In genomic region chr2:129174474-129174873, GRCm38 (mm10) we compare ENCODE assay signal across 8 mouse cellular contexts. TPM values are rescaled to one million over a fixed set of nuclear protein-coding genes. Genes with fewer than 3 reads are reported as not detected.
DNase-seq lines count a peak whose midpoint lies in the region; ATAC-seq and TF ChIP-seq lines count a peak whose summit lies in the region.

No protein-coding gene starts in this region.

- no peak overlapping the region for H3ac ChIP-seq in myocyte (ENCODE audit: control insufficient read depth, insufficient read length)

- TF ChIP-seq CTCF in midbrain, postnatal 0 days (IDR thresholded peaks at IDR 0.05) = peak; percentile 73
- TF ChIP-seq CTCF in hindbrain, postnatal 0 days (IDR thresholded peaks at IDR 0.05; ENCODE audit: low read depth) = peak; percentile 81

- no peak overlapping the region for H3K4me2 ChIP-seq in midbrain, postnatal 0 days (ENCODE audit: low read depth, low read length, poor library complexity, severe bottlenecking)
- no peak overlapping the region for H3K4me2 ChIP-seq in midbrain, embryonic 11.5 days
- H3K4me2 ChIP-seq in hindbrain, postnatal 0 days (ENCODE audit: low read depth, low read length) = no peak overlapping the region
- H3K4me2 ChIP-seq in myocyte (ENCODE audit: low read depth) = peak overlapping the region; percentile 71

- no peaks in the 10 kb centered on the region for H3K79me2 ChIP-seq in myocyte (ENCODE audit: control insufficient read depth, insufficient read depth)

- no peaks in the 10 kb centered on the region for H3K9me3 ChIP-seq in midbrain, postnatal 0 days (ENCODE audit: low read length)
- H3K9me3 ChIP-seq in midbrain, embryonic 11.5 days (ENCODE audit: control insufficient read depth, low read length) = no peaks in the 10 kb centered on the region
- H3K9me3 ChIP-seq in hindbrain, postnatal 0 days (ENCODE audit: low read length) = no peaks in the 10 kb centered on the region

- H3K27me3 ChIP-seq in midbrain, postnatal 0 days (ENCODE audit: insufficient read depth, low read length) = no peaks in the 10 kb centered on the region
- no peaks in the 10 kb centered on the region for H3K27me3 ChIP-seq in midbrain, embryonic 11.5 days (ENCODE audit: control insufficient read depth, insufficient read depth, low read length)
- H3K27me3 ChIP-seq in hindbrain, postnatal 0 days (ENCODE audit: insufficient read depth, low read length) = no peaks in the 10 kb centered on the region
- H3K27me3 ChIP-seq in myocyte (ENCODE audit: control insufficient read depth, insufficient read depth, insufficient read length) = no peaks in the 10 kb centered on the region

- H3K36me3 ChIP-seq in midbrain, postnatal 0 days (ENCODE audit: insufficient read depth, low read length) = no peaks in the 10 kb centered on the region
- H3K36me3 ChIP-seq in midbrain, embryonic 11.5 days (ENCODE audit: control insufficient read depth, insufficient read depth, low read length) = no peaks in the 10 kb centered on the region
- no peaks in the 10 kb centered on the region for H3K36me3 ChIP-seq in hindbrain, postnatal 0 days (ENCODE audit: insufficient read depth, low read length)
- H3K36me3 ChIP-seq in myocyte (ENCODE audit: control insufficient read depth, insufficient read depth) = no peaks in the 10 kb centered on the region

- ATAC-seq in midbrain, postnatal 0 days (ENCODE audit: low FRiP score) = 0 out of 2 replicates have a peak, but pooled peaks have one; percentile 31
- no peak for ATAC-seq in midbrain, embryonic 11.5 days (ENCODE audit: low FRiP score)
- ATAC-seq in hindbrain, postnatal 0 days = peak; percentile 76

- 44% methylated on average over 7 of the region's 7 CpGs for WGBS in midbrain, postnatal 0 days
- WGBS in midbrain, embryonic 11.5 days = 49% methylated on average over 7 of the region's 7 CpGs
- 26% methylated on average over 7 of the region's 7 CpGs for WGBS in hindbrain, postnatal 0 days

- H3K4me1 ChIP-seq in midbrain, postnatal 0 days (ENCODE audit: insufficient read depth, low read length) = no peaks in the 10 kb centered on the region
- no peaks in the 10 kb centered on the region for H3K4me1 ChIP-seq in midbrain, embryonic 11.5 days (ENCODE audit: control insufficient read depth, insufficient read depth, low read length)
- H3K4me1 ChIP-seq in hindbrain, postnatal 0 days (ENCODE audit: insufficient read depth, low read length) = no peaks in the 10 kb centered on the region

- peak; percentile 74 for DNase-seq in midbrain, postnatal 0 days (ENCODE audit: low spot score)
- no peak for DNase-seq in midbrain, embryonic 11.5 days (ENCODE audit: low spot score, missing footprints)
- DNase-seq in cerebellum, adult 11-12 months = peak; percentile 45
- peak; percentile 24 to 31 for DNase-seq in frontal cortex, postnatal 25 days (ENCODE audit: low spot score in 2 of 2)
- peak; percentile 77 for DNase-seq in hindbrain, postnatal 0 days (ENCODE audit: low spot score)
- peak; percentile 54 to 64 for DNase-seq in left cerebral cortex, postnatal 14 days (ENCODE audit: low spot score in 2 of 2)
- DNase-seq in thymus, adult 18-20 months = peak; percentile 41 to 67

- no peak for TF ChIP-seq POLR2A in myocyte (IDR thresholded peaks at IDR 0.05; ENCODE audit: insufficient read length, low read depth)

- H3K9ac ChIP-seq in midbrain, postnatal 0 days (replicated peaks; ENCODE audit: low read length, poor library complexity, severe bottlenecking) = no peak overlapping the region
- H3K9ac ChIP-seq in midbrain, embryonic 11.5 days (ENCODE audit: low read length) = no peak overlapping the region
- no peak overlapping the region for H3K9ac ChIP-seq in hindbrain, postnatal 0 days (replicated peaks; ENCODE audit: low read length)

- no peak overlapping the region for H3K27ac ChIP-seq in midbrain, postnatal 0 days (ENCODE audit: low read depth, low read length)
- H3K27ac ChIP-seq in midbrain, embryonic 11.5 days (ENCODE audit: low read depth, low read length) = no peak overlapping the region
- H3K27ac ChIP-seq in hindbrain, postnatal 0 days = no peak overlapping the region

- intact Hi-C loops in left cerebral cortex, postnatal 14 days (cut with DNase I) = loop anchor here (2.0 to 10.0 kb wide), 2 partner anchors 84 to 260 kb away; no protein-coding TSS in a partner anchor

- H3K4me3 ChIP-seq in midbrain, postnatal 0 days (ENCODE audit: low read depth, low read length) = no peak overlapping the region
- H3K4me3 ChIP-seq in midbrain, embryonic 11.5 days (ENCODE audit: low read depth, low read length) = no peak overlapping the region
- no peak overlapping the region for H3K4me3 ChIP-seq in hindbrain, postnatal 0 days (ENCODE audit: low read length)
- H3K4me3 ChIP-seq in myocyte = no peak overlapping the region

TF ChIP-seq in myocyte, 11 proteins besides CTCF, POLR2A, EP300 and RAD21:
- TF ChIP-seq USF1 (IDR thresholded peaks at IDR 0.05; ENCODE audit: low read depth) (no peak), MYOG (IDR thresholded peaks at IDR 0.05; ENCODE audit: control insufficient read depth in 1 of 3, insufficient read depth in 1 of 3, insufficient read length in 2 of 3, low read depth in 2 of 3) (no peak), E2F4 (IDR thresholded peaks at IDR 0.05; ENCODE audit: insufficient read depth) (no peak), CEBPB (IDR thresholded peaks at IDR 0.05; ENCODE audit: insufficient read depth, poor library complexity, severe bottlenecking) (no peak)

RNA-seq across cellular contexts. Expression of gene Slc20a1, which starts 24.1 kb away (rescaled TPM):
- total RNA-seq in midbrain, postnatal 0 days (2014; rRNA removed) = 80.0 and 82.2 TPM in 2 replicates
- 44.9 and 47.7 TPM in 2 replicates for polyA plus RNA-seq in midbrain, postnatal 0 days (2015; fragmentation: Nextera tagmentation; extraction: Ambion mirVana)
- polyA plus RNA-seq in midbrain, embryonic 11.5 days (2014; fragmentation: Nextera tagmentation; extraction: Ambion mirVana) = 53.3 and 62.5 TPM in 2 replicates
- total RNA-seq in hindbrain, postnatal 0 days (2014; rRNA removed) = 63.0 and 63.5 TPM in 2 replicates
- 40.6 and 41.6 TPM in 2 replicates for polyA plus RNA-seq in hindbrain, postnatal 0 days (2015; fragmentation: Nextera tagmentation; extraction: Ambion mirVana)
- total RNA-seq in left cerebral cortex, postnatal 14 days (2021) = 100 to 1,000 TPM; 127 to 130 TPM
- polyA plus RNA-seq in myocyte (2012; fragmentation: generic; extraction: Trizol) = 41.7 TPM

RNA-seq across cellular contexts. Expression of gene Chchd5, which starts 45.0 kb away (rescaled TPM):
- total RNA-seq in midbrain, postnatal 0 days (2014; rRNA removed) = 12.2 and 23.6 TPM in 2 replicates
- polyA plus RNA-seq in midbrain, postnatal 0 days (2015; fragmentation: Nextera tagmentation; extraction: Ambion mirVana) = 14.1 and 14.5 TPM in 2 replicates
- polyA plus RNA-seq in midbrain, embryonic 11.5 days (2014; fragmentation: Nextera tagmentation; extraction: Ambion mirVana) = 26.2 and 27.2 TPM in 2 replicates
- total RNA-seq in hindbrain, postnatal 0 days (2014; rRNA removed) = 20.3 and 27.5 TPM in 2 replicates
- 19.1 and 19.8 TPM in 2 replicates for polyA plus RNA-seq in hindbrain, postnatal 0 days (2015; fragmentation: Nextera tagmentation; extraction: Ambion mirVana)
- 10 to 100 TPM; 10.4 to 10.5 TPM for total RNA-seq in left cerebral cortex, postnatal 14 days (2021)
- polyA plus RNA-seq in myocyte (2012; fragmentation: generic; extraction: Trizol) = 36.8 TPM
